Mouse (Mus musculus) kidney, adult 11 months (tissue): Measurements from ENCODE around the gene Magoh.

Experiments used
- DNase-seq: peaks from one replicate; pipeline ENCODE4 v3.0.0; 2022

The Magoh gene

GRCm38 (mm10) chr4:107879254-107880050, at the start of gene Magoh:
Magoh (plus strand) TSS chr4:107879755.
- peak; percentile 95 for DNase-seq

DNA sequence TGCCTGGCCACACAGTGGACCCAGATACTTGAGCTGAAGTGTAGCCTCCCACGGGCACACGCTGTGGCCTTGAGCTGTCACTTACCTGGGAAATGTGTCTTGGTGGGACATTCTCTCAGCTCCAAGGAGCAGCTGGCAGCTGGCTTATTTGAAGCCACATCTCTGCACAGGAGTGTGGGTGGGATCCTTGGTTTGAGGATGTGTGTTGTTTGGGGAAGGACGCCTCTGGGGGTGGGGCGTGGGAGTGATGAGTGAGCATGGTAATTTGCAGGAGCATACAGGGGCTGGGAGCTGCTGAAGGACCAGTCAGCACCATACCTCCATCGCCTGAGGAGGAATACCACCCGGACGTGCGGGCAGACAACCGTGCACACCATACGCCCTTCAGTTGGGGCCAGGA, 49.4 kb upstream of the Magoh start:
- no peak for DNase-seq

DNA sequence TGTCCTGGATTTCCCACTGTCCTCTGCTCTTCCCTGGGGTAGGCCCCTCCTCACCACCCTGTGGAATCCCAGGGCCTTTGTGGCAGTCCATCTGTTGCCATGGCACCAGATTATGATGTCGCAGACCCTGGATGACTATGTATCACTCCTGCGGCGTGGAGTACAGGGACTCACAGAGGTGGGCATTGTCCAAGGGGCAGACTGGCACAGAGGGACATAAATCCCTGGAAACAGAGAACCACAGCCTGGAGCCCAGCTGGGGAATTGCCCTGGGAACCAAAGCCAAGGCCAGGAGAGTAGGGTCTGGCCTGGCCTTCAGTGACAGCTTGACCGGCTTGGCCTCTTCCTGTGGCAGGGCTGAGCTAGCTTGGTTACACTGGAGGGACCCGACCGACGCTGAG, 48.7 kb upstream of the Magoh start:
- DNase-seq: no peak

- DNase-seq: no peak
These were observed 47.9 kb upstream of the Magoh start for GRCm38 (mm10) chr4:107831678-107832077.

GRCm38 (mm10) chr4:107833525-107833924, 46.0 kb upstream of the Magoh start:
- DNase-seq: no peak

GRCm38 (mm10) chr4:107834643-107835314, 44.8 kb upstream of the Magoh start:
- DNase-seq: no peak

- no peak for DNase-seq
These were observed 44.0 kb upstream of the Magoh start for GRCm38 (mm10) chr4:107835508-107835909.

DNA sequence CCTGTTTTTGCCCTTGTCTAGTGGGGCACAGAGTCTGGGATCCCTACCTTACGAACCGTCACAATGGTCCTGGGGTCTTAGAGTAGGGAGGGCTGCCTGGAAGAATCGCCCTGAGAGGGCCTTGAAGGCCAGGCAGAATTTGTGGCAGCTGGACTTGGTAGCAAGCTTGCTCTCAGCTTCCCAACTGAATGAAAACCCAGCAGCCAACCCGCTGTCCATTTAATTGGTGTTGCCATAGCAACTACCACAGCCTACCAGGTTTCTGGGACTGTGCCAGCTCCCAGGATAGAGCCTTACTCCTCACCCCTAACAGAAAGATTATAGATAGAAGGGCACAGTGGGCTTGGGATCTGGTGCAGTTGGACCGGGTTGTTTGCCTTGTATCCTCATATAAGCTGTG, 42.8 kb upstream of the Magoh start:
- no peak for DNase-seq

DNA sequence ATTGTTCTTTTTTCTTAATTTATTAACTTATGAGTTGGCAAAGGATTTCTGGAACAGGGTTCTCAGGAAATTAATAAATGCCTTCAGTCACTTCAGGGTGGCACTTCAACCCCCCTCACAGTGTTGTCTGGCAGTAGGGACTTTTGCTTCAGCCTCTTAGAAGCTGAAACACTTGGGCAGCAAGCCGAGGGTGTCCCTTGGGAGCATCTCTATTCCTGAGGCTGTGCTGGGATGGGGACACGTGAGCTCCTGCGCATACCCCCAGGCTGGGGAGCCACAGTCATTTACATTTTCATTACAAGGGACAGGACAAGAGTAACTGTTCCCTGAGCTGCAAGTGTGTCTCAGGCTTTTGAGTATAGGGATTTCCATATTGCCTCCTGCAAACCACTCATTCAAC, 41.6 kb upstream of the Magoh start:
- no peak for DNase-seq

GRCm38 (mm10) chr4:107843687-107844086, 35.9 kb upstream of the Magoh start:
- no peak for DNase-seq

- DNase-seq: peak; percentile 39
These were observed 34.6 kb upstream of the Magoh start for GRCm38 (mm10) chr4:107844971-107845370.

DNA sequence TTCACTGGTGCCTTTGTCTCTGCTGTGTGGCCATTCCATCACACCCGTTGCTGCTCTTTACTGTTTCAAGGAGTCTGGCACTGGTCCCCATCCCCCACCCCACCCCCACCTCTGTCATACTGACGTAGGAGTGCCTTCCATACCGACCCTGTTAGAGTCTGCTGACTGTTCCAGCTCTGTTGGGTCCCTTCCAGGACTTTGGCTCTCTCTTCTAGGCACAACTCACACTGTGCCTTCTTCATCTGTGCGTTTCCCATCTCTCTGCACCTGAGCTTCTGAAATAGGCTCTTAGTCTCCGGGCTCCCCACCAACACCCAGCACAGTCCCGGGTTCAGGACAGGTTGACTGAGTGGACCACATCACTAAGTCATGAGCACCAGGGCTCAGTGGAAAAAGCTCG, 32.8 kb upstream of the Magoh start:
- no peak for DNase-seq

DNA sequence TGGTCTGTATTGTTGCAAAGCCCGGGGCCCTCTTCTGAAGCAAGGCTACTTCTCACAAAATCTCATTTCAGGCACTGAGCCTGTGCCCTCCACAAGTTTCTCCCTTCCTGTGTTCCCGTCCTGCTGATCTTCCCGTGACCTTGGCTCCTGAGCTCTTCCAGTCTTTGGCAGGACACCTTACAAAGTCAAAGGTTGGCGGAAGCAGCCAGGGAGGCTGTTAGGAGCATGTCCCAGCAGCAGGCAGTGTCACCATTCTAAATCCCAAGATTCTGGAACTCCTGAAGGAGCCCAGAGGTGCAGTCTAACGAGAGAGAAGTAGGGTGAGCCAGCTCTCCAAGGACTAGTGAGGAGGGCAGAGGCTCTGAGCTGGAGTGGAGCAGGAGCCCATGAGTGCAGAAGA, 31.0 kb upstream of the Magoh start:
- DNase-seq: peak; percentile 42

DNA sequence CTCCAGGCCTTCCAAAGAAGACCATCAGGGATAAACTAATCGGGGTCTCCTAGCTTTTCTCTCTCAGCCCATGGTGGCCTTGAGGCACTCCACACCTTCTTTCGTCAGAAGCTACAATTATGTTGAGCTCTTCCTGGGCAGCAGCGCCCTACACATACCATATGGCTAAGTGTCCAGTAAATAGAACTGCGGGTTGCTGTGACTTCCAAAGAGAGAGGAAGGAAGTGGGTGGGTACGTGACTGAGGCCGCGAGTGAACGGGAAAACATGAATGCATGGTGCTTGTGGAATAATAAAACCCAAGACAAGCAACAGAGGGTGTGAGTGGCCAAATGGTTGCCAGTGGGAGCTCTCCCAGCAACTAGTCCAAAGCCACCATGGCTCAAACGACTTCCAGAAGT, 29.9 kb upstream of the Magoh start:
- no peak for DNase-seq

- DNase-seq: peak; percentile 48
These were observed 29.5 kb upstream of the Magoh start for GRCm38 (mm10) chr4:107850091-107850490.

DNA sequence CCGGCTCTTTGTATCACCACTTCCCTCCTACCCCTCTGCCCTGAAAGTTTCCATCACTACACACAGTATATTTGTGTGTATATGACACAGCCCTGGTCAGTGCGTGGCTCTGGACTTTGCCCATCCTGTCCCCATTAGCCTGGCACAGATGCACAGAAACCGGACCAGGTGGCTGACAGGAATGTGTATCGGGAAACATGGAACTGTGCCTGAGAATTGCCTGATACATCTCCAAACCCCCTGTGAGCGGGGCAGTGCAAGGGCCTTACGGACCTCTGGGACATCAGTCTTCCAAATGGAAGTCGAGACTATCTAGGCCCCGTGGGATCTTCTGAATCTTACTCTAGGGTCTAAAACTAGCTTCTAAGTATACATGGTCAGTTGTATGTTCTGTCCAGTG, 26.2 kb upstream of the Magoh start:
- no peak for DNase-seq

DNA sequence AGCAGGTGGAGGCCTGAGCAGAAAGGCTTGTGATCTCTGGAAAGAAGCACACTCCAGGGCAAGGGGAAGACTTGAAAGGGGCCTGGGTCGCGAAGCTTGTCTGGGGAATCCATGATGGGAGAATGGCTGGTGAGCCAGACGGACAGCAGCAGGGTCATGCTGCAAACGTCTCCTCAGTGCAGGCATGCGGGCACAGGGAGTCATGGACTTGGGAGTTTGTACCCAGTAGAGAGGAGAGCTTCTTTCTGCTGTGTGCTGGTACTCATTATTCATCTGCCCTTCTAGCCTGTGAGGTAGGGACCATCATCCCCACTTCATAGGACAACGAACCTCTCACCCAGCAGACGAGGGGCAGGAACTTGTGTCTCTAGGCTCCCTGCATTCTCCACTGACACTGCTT, 25.7 kb upstream of the Magoh start:
- peak; percentile 38 for DNase-seq

- no peak for DNase-seq
These were observed 22.4 kb upstream of the Magoh start for GRCm38 (mm10) chr4:107856958-107857686.

- DNase-seq: no peak
These were observed 20.6 kb upstream of the Magoh start for GRCm38 (mm10) chr4:107858995-107859394.

- no peak for DNase-seq
These were observed 14.7 kb upstream of the Magoh start for GRCm38 (mm10) chr4:107864866-107865265.

- no peak for DNase-seq
These were observed 2.1 kb downstream of the Magoh start for GRCm38 (mm10) chr4:107881631-107882030.

GRCm38 (mm10) chr4:107886371-107886770, 6.8 kb downstream of the Magoh start:
- no peak for DNase-seq

DNA sequence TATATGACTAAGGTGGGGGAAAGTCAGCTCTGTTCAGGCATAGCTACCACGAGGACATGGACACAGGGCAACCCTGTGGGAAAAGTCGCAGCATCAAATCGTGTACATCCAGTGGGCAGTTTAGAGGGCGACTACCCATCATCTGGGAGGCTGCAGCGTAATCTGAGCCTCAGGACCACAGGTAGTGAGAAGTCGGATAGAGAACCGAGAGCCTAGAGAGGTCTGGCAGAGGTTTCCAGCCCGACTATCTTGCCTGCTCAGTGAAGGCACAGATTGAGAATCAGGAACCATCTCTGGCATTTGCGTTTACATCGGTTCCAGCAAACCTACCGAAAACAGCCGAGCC, 9.8 kb downstream of the Magoh start:
- DNase-seq: no peak
